Mouse (Mus musculus) CH12.LX (cell line): ENCODE data around the gene Olfr1337. TPM values are rescaled to one million over a fixed set of nuclear protein-coding genes. Genes with fewer than 3 reads are reported as not detected.

ENCODE experiments used
- DNase-seq: peaks from one replicate; pipeline ENCODE4 v3.0.0-alpha.2; 2013; ENCODE audit errors: extremely low read depth
- H3K27ac ChIP-seq: 2 replicates; pipeline ENCODE4 v1.5.1; 2012; ENCODE audit warnings: low read depth, mild to moderate bottlenecking, control low read depth, moderate library complexity; ENCODE audit not compliant: insufficient read depth
- H3K27me3 ChIP-seq: replicated peaks from 2 replicates; pipeline ENCODE3; 2012; ENCODE audit warnings: inconsistent platforms
- H3K36me3 ChIP-seq, 2 experiments: replicated peaks in 1 of 2; 2 replicates each; pipeline versions ENCODE3 to v1.6.1; 2012; ENCODE audit warnings: inconsistent platforms in 1 of 2, low read length in 1 of 2, mild to moderate bottlenecking in 1 of 2, mixed read lengths in 1 of 2, moderate library complexity in 1 of 2; ENCODE audit not compliant: control insufficient read depth in 1 of 2, insufficient read depth in 1 of 2
- H3K4me1 ChIP-seq, 2 experiments: 2 replicates each; pipeline ENCODE4 v1.6.1; 2012; ENCODE audit warnings: inconsistent platforms in 1 of 2, moderate library complexity in 1 of 2; ENCODE audit not compliant: insufficient read depth in 2 of 2, control insufficient read depth in 1 of 2
- H3K4me2 ChIP-seq: 2 replicates; pipeline ENCODE4 v1.6.1; 2012; ENCODE audit warnings: low read depth, mild to moderate bottlenecking, control low read depth; ENCODE audit not compliant: poor library complexity, insufficient read depth, severe bottlenecking
- H3K4me3 ChIP-seq, 3 experiments: fragments of 150-350 bp in 1 of 3; sonication (generic) in 1 of 3; replicated peaks in 1 of 3; 2 replicates each; pipeline versions ENCODE3 to v1.5.1; 2011 to 2012; ENCODE audit warnings: low read depth in 2 of 3, low read length in 2 of 3, mild to moderate bottlenecking in 2 of 3, moderate library complexity in 2 of 3, control low read depth in 1 of 3, improper control_type of control experiment in 1 of 3, inconsistent platforms in 1 of 3, mixed read lengths in 1 of 3; ENCODE audit not compliant: poor library complexity in 1 of 3
- H3K79me2 ChIP-seq: replicated peaks from 2 replicates; pipeline ENCODE4 v1.6.1; 2012; ENCODE audit warnings: mild to moderate bottlenecking, moderate library complexity; ENCODE audit not compliant: control insufficient read depth, poor library complexity, insufficient read depth, severe bottlenecking; ENCODE audit errors: extremely low read depth
- H3K9ac ChIP-seq: 2 replicates; pipeline ENCODE4 v1.6.1; 2012; ENCODE audit warnings: low read depth, mild to moderate bottlenecking, control low read depth, moderate library complexity; ENCODE audit not compliant: insufficient read depth
- H3K9me3 ChIP-seq: replicated peaks from 2 replicates; pipeline ENCODE3; 2012; ENCODE audit warnings: low read length, inconsistent platforms, mixed read lengths
- BHLHE40 ChIP-seq: IDR thresholded peaks from 2 replicates; pipeline ENCODE4 v1.6.1; 2011; ENCODE audit warnings: mild to moderate bottlenecking, low read depth, low read length, improper control_type of control experiment
- CHD2 ChIP-seq: IDR thresholded peaks from 2 replicates; pipeline ENCODE4 v1.6.1; 2011; ENCODE audit warnings: low read length, improper control_type of control experiment
- CTCF ChIP-seq, 2 experiments: IDR thresholded peaks in 1 of 2; conservative IDR thresholded peaks in 1 of 2; 2 replicates each; pipeline ENCODE4 v1.5.1; 2011 to 2012; ENCODE audit warnings: low read depth in 2 of 2, low read length in 2 of 2, improper control_type of control experiment in 1 of 2, inconsistent platforms in 1 of 2, mild to moderate bottlenecking in 1 of 2, moderate library complexity in 1 of 2
- E2F4 ChIP-seq: IDR thresholded peaks from 2 replicates; pipeline ENCODE4 v1.6.1; 2011; ENCODE audit warnings: low read depth, low read length, improper control_type of control experiment; ENCODE audit not compliant: insufficient replicate concordance
- ELF1 ChIP-seq: IDR thresholded peaks from 2 replicates; pipeline ENCODE4 v1.6.1; 2014; ENCODE audit warnings: low read depth, mild to moderate bottlenecking, inconsistent platforms, low read length, improper control_type of control experiment
- EP300 ChIP-seq: IDR thresholded peaks from 2 replicates; pipeline ENCODE4 v1.6.1; 2011; ENCODE audit warnings: low read length, improper control_type of control experiment
- ETS1 ChIP-seq: conservative IDR thresholded peaks from 2 replicates; pipeline ENCODE4 v1.6.1; 2012; ENCODE audit warnings: low read depth, mild to moderate bottlenecking, inconsistent platforms, low read length, improper control_type of control experiment, moderate library complexity
- GABPA ChIP-seq: IDR thresholded peaks from 2 replicates; pipeline ENCODE4 v1.6.1; 2012; ENCODE audit warnings: low read depth, low read length, improper control_type of control experiment, inconsistent platforms; ENCODE audit not compliant: insufficient replicate concordance
- HCFC1 ChIP-seq: IDR thresholded peaks from 2 replicates; pipeline ENCODE4 v1.6.1; 2012; ENCODE audit warnings: low read depth, mild to moderate bottlenecking, inconsistent platforms, low read length, improper control_type of control experiment
- JUN ChIP-seq: IDR thresholded peaks from 2 replicates; pipeline ENCODE4 v1.6.1; 2011; ENCODE audit warnings: low read depth, mild to moderate bottlenecking, low read length, improper control_type of control experiment, moderate library complexity; ENCODE audit not compliant: insufficient read depth
- JUND ChIP-seq: conservative IDR thresholded peaks from 2 replicates; pipeline ENCODE4 v1.6.1; 2011; ENCODE audit warnings: low read depth, low read length, improper control_type of control experiment
- KAT2A ChIP-seq: IDR thresholded peaks from 2 replicates; pipeline ENCODE4 v1.6.1; 2012; ENCODE audit warnings: low read length, improper control_type of control experiment, inconsistent platforms; ENCODE audit not compliant: insufficient replicate concordance
- MAFK ChIP-seq: IDR thresholded peaks from 2 replicates; pipeline ENCODE4 v1.6.1; 2011; ENCODE audit warnings: low read length, improper control_type of control experiment; ENCODE audit not compliant: insufficient replicate concordance
- MAZ ChIP-seq: IDR thresholded peaks from 2 replicates; pipeline ENCODE4 v1.6.1; 2012; ENCODE audit warnings: low read depth, mild to moderate bottlenecking, inconsistent platforms, low read length, improper control_type of control experiment, moderate library complexity
- MEF2A ChIP-seq: IDR thresholded peaks from 2 replicates; pipeline ENCODE4 v1.6.1; 2014; ENCODE audit warnings: low read depth, mild to moderate bottlenecking, inconsistent platforms, low read length, improper control_type of control experiment, borderline replicate concordance
- MYC ChIP-seq: IDR thresholded peaks from 2 replicates; pipeline ENCODE4 v1.6.1; 2011; ENCODE audit warnings: low read depth, mild to moderate bottlenecking, improper control_type of control experiment, low read length
- NELFE ChIP-seq: IDR thresholded peaks from 2 replicates; pipeline ENCODE4 v1.6.1; 2011; ENCODE audit warnings: low read depth, low read length, improper control_type of control experiment
- NRF1 ChIP-seq: IDR thresholded peaks from 2 replicates; pipeline ENCODE4 v1.6.1; 2014; ENCODE audit warnings: low read depth, mild to moderate bottlenecking, inconsistent platforms, low read length, improper control_type of control experiment, moderate library complexity
- PAX5 ChIP-seq: IDR thresholded peaks from 2 replicates; pipeline ENCODE4 v1.6.1; 2012; ENCODE audit warnings: low read length, inconsistent platforms, mixed read lengths
- POLR2A ChIP-seq: IDR thresholded peaks from 2 replicates; pipeline ENCODE4 v1.6.1; 2011; ENCODE audit warnings: low read depth, mild to moderate bottlenecking, improper control_type of control experiment, low read length
- RAD21 ChIP-seq: IDR thresholded peaks from 2 replicates; pipeline ENCODE4 v1.6.1; 2011; ENCODE audit warnings: low read depth, mild to moderate bottlenecking, low read length, improper control_type of control experiment, moderate library complexity
- SMC3 ChIP-seq: IDR thresholded peaks from 2 replicates; pipeline ENCODE4 v1.6.1; 2011; ENCODE audit warnings: low read depth, low read length, improper control_type of control experiment
- TBP ChIP-seq: conservative IDR thresholded peaks from 2 replicates; pipeline ENCODE4 v1.6.1; 2011; ENCODE audit warnings: low read depth, low read length, improper control_type of control experiment
- TCF12 ChIP-seq: IDR thresholded peaks from 2 replicates; pipeline ENCODE4 v1.6.1; 2014; ENCODE audit warnings: low read depth, mild to moderate bottlenecking, inconsistent platforms, low read length, improper control_type of control experiment
- USF2 ChIP-seq: conservative IDR thresholded peaks from 2 replicates; pipeline ENCODE4 v1.6.1; 2011; ENCODE audit warnings: low read depth, low read length, improper control_type of control experiment
- ZKSCAN1 ChIP-seq: IDR thresholded peaks from 2 replicates; pipeline ENCODE4 v1.6.1; 2012; ENCODE audit warnings: low read depth, inconsistent platforms, low read length, improper control_type of control experiment, borderline replicate concordance
- ZMIZ1 ChIP-seq: IDR thresholded peaks from 2 replicates; pipeline ENCODE4 v1.6.1; 2012; ENCODE audit warnings: low read depth, mild to moderate bottlenecking, inconsistent platforms, low read length, improper control_type of control experiment
- ZNF384 ChIP-seq: IDR thresholded peaks from 2 replicates; pipeline ENCODE4 v1.6.1; 2012; ENCODE audit warnings: low read depth, low read length, improper control_type of control experiment, inconsistent platforms
- dilution Hi-C: fragments of 300-500 bp; cut with MboI; formaldehyde crosslinking; loops from 2 replicates; pipeline ENCODE4 v1.14.3; 2020; ENCODE audit warnings: low sequenced_read_pairs; ENCODE audit not compliant: extremely low pct_unique_long_range_greater_than_20kb, extremely low pct_ligation_motif_present
- in situ Hi-C: fragments of 300-500 bp; cut with MboI; formaldehyde crosslinking; loops from 3 replicates; pipeline ENCODE4 v1.14.3; 2019; ENCODE audit warnings: low sequenced_read_pairs, low pct_ligation_motif_present, low pct_unique_long_range_greater_than_20kb, mixed read lengths
- polyA plus RNA-seq: library from polyadenylated mRNA; unstranded; fragments of >175 nt; gene quantifications from 2 replicates; pipeline ENCODE4 v1.2.1, GENCODE M21; 2012; ENCODE audit warnings: low read depth; ENCODE audit not compliant: insufficient read length
- total RNA-seq, 2 experiments: library from RNA; depleted of rRNA; stranded (reverse); fragments of 300-350 nt in 1 of 2; fragments of >200 nt in 1 of 2; gene quantifications; 2 replicates each; pipeline ENCODE4 v1.2.3; 2012 to 2014

The Olfr1337 gene
- total RNA-seq (2012; rRNA removed): not detected in 2 replicates
- not detected in 2 replicates for total RNA-seq (2014; rRNA removed)
- not detected in 2 replicates for polyA plus RNA-seq

DNA sequence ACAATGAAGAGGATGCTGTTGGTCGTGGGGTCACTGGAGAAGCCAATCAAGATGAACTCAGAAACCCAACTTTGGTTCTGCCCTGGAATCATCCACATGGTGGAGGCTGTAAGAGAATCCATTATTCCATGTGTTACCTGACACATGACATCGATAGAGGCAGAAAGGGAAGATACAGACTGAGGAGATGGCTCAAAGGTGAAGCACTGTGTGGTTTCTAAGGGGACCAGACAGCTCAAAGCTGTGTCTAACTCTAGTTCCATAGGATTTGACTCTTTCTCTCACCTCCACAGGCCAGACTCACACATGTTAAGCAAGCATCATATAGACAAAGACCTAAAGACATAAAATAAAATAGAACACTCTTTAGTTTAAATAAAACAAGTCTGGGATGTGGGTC lies at the start of gene Olfr1337:
Gene Olfr1337 (minus strand): TSS at position 101 of the 400 bp plus-strand sequence.
- Histone ChIP-seq H3K27ac (no peak within 1 kb of the TSS), H3K79me2 (no peaks in the 10 kb centered on the region), H3K9ac (no peak within 1 kb of the TSS), H3K27me3 (peaks cover 62% of the 10 kb centered on the region), H3K4me1 (no peaks in the 10 kb centered on the region), H3K9me3 (no peaks in the 10 kb centered on the region), H3K36me3 (no peaks in the 10 kb centered on the region), H3K4me2 (no peak within 1 kb of the TSS), H3K4me3 (no peak within 1 kb of the TSS)
- no peak for DNase-seq
- dilution Hi-C loops (no loop called here), in situ Hi-C loops (no loop called here)
- no peak for TF ChIP-seq CHD2
- no peak for TF ChIP-seq SMC3
- no peak for TF ChIP-seq JUN
- no peak for TF ChIP-seq KAT2A
- TF ChIP-seq CTCF (conservative IDR thresholded peaks at IDR 0.05 in 1 of 2, IDR thresholded peaks at IDR 0.05 in 1 of 2; ENCODE audit: low read depth in 2 of 2, low read length in 2 of 2): no peak
- TF ChIP-seq ZNF384: no peak
- no peak for TF ChIP-seq TBP
- TF ChIP-seq NELFE: no peak
- TF ChIP-seq ZMIZ1: no peak
- TF ChIP-seq GABPA: no peak
- TF ChIP-seq E2F4: no peak
- TF ChIP-seq NRF1: no peak
- no peak for TF ChIP-seq BHLHE40
- TF ChIP-seq PAX5: no peak
- TF ChIP-seq MEF2A: no peak
- TF ChIP-seq ZKSCAN1: no peak

DNA sequence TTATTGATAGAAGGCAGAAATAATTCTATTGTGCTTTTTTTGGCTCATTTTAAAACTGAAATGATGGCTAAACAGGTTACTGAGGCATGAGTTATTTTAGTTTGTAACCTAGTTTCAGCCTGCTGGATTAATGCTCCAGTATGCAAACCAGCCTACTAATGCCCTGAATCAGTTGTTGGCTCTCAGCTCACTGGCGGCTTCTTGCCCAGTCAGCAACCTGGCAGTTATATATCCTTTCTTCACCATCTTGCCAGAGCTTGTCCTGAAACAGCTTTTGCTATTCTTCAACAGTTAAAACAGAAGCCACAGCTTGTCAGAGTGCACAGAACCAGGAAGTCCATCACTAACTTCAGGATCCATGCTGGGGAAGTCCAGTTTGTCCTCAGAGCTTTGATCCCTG lies 36.5 kb upstream of the Olfr1337 start:
- H3K79me2 ChIP-seq: no peaks in the 10 kb centered on the region
- H3K4me3 ChIP-seq: no peak overlapping the region
- no peaks in the 10 kb centered on the region for H3K36me3 ChIP-seq
- no peaks in the 10 kb centered on the region for H3K4me1 ChIP-seq
- TF ChIP-seq NELFE (no peak), MAZ (no peak), HCFC1 (no peak), ZMIZ1 (no peak), MYC (no peak), ETS1 (no peak), TCF12 (no peak), MAFK (no peak), USF2 (no peak), JUND (no peak), EP300 (no peak), RAD21 (no peak), POLR2A (no peak), ELF1 (no peak), CTCF (conservative IDR thresholded peaks at IDR 0.05 in 1 of 2, IDR thresholded peaks at IDR 0.05 in 1 of 2; ENCODE audit: low read depth in 2 of 2, low read length in 2 of 2) (no peak), CHD2 (no peak)
- H3K9me3 ChIP-seq: no peaks in the 10 kb centered on the region
- H3K27ac ChIP-seq: no peak overlapping the region
- in situ Hi-C loops: no loop called here
- H3K4me2 ChIP-seq: no peak overlapping the region
- peaks cover 35% of the 10 kb centered on the region for H3K27me3 ChIP-seq
- dilution Hi-C loops: no loop called here
- DNase-seq: no peak
- H3K9ac ChIP-seq: no peak overlapping the region
